Mouse (Mus musculus) MEL (cell line): ENCODE data around the gene Rhcg. TPM values are rescaled to one million over a fixed set of nuclear protein-coding genes. Genes with fewer than 3 reads are reported as not detected.

Source experiments
- DNase-seq: peaks from one replicate; pipeline ENCODE4 v3.0.0; 2011; ENCODE audit warnings: low read depth, low spot score
- H3K27ac ChIP-seq: 2 replicates; pipeline ENCODE4 v1.5.1; 2012; ENCODE audit warnings: low read depth, mild to moderate bottlenecking, control low read depth, low read length, moderate library complexity; ENCODE audit not compliant: control insufficient read depth
- H3K27me3 ChIP-seq, 2 experiments: fragments of 150-350 bp in 1 of 2; sonication (generic) in 1 of 2; 2 replicates each; pipeline ENCODE4 v1.6.1; 2012; ENCODE audit warnings: low read length in 2 of 2, mild to moderate bottlenecking in 2 of 2, improper control_type of control experiment in 1 of 2, moderate library complexity in 1 of 2; ENCODE audit not compliant: insufficient read depth in 2 of 2, control insufficient read depth in 1 of 2
- H3K36me3 ChIP-seq, 2 experiments: 2 replicates each; pipeline ENCODE4 v1.6.1; 2012 to 2014; ENCODE audit warnings: low read length in 2 of 2, improper control_type of control experiment in 1 of 2, inconsistent platforms in 1 of 2, mild to moderate bottlenecking in 1 of 2; ENCODE audit not compliant: insufficient read depth in 2 of 2, control insufficient read depth in 1 of 2
- H3K4me1 ChIP-seq, 2 experiments: fragments of 150-350 bp in 1 of 2; sonication (generic) in 1 of 2; 2 replicates each; pipeline ENCODE4 v1.6.1; 2012; ENCODE audit warnings: low read length in 2 of 2, improper control_type of control experiment in 1 of 2, mild to moderate bottlenecking in 1 of 2; ENCODE audit not compliant: insufficient read depth in 2 of 2, control insufficient read depth in 1 of 2
- H3K4me3 ChIP-seq, 2 experiments: fragments of 150-350 bp in 1 of 2; sonication (generic) in 1 of 2; 2 replicates each; pipeline ENCODE4 v1.5.1; 2012; ENCODE audit warnings: low read depth in 2 of 2, low read length in 2 of 2, mild to moderate bottlenecking in 2 of 2, moderate library complexity in 2 of 2, control low read depth in 1 of 2, improper control_type of control experiment in 1 of 2; ENCODE audit not compliant: control insufficient read depth in 1 of 2, insufficient read depth in 1 of 2
- H3K79me2 ChIP-seq: 2 replicates; pipeline ENCODE4 v1.6.1; 2012; ENCODE audit warnings: mild to moderate bottlenecking, low read length, moderate library complexity; ENCODE audit not compliant: control insufficient read depth, poor library complexity, insufficient read depth
- H3K9ac ChIP-seq: 2 replicates; pipeline ENCODE4 v1.6.1; 2012; ENCODE audit warnings: low read depth, mild to moderate bottlenecking, control low read depth, low read length, moderate library complexity; ENCODE audit not compliant: control insufficient read depth, poor library complexity, severe bottlenecking
- H3K9me3 ChIP-seq: fragments of 150-350 bp; sonication (generic); replicated peaks from 2 replicates; pipeline ENCODE4 v1.6.1; 2012; ENCODE audit warnings: mild to moderate bottlenecking, low read length, improper control_type of control experiment, moderate library complexity; ENCODE audit not compliant: insufficient read depth
- CHD2 ChIP-seq: IDR thresholded peaks from 2 replicates; pipeline ENCODE4 v1.6.1; 2011; ENCODE audit warnings: low read length, improper control_type of control experiment
- GABPA ChIP-seq: IDR thresholded peaks from 2 replicates; pipeline ENCODE4 v1.6.1; 2012; ENCODE audit warnings: low read depth, mild to moderate bottlenecking, inconsistent platforms, low read length, improper control_type of control experiment, moderate library complexity
- HCFC1 ChIP-seq: IDR thresholded peaks from 2 replicates; pipeline ENCODE4 v1.6.1; 2012; ENCODE audit warnings: low read depth, mild to moderate bottlenecking, inconsistent platforms, low read length, improper control_type of control experiment, moderate library complexity
- MAFK ChIP-seq: IDR thresholded peaks from 2 replicates; pipeline ENCODE4 v1.6.1; 2011; ENCODE audit warnings: low read depth, mild to moderate bottlenecking, low read length, improper control_type of control experiment, borderline replicate concordance
- MXI1 ChIP-seq: IDR thresholded peaks from 2 replicates; pipeline ENCODE4 v1.6.1; 2011; ENCODE audit warnings: mild to moderate bottlenecking, low read depth, low read length, improper control_type of control experiment
- NRF1 ChIP-seq: IDR thresholded peaks from 2 replicates; pipeline ENCODE4 v1.6.1; 2014; ENCODE audit warnings: low read depth, mild to moderate bottlenecking, inconsistent platforms, low read length, improper control_type of control experiment, moderate library complexity; ENCODE audit not compliant: poor library complexity, insufficient read depth, severe bottlenecking
- POLR2A ChIP-seq, 2 experiments: IDR thresholded peaks; 2 replicates each; pipeline ENCODE4 v1.6.1; 2011 to 2012; ENCODE audit warnings: low read length in 2 of 2, mild to moderate bottlenecking in 2 of 2, control low read depth in 1 of 2, improper control_type of control experiment in 1 of 2, low read depth in 1 of 2, moderate library complexity in 1 of 2; ENCODE audit not compliant: control insufficient read depth in 1 of 2, insufficient read depth in 1 of 2, poor library complexity in 1 of 2
- RCOR1 ChIP-seq: IDR thresholded peaks from 2 replicates; pipeline ENCODE4 v1.6.1; 2012; ENCODE audit warnings: low read depth, mild to moderate bottlenecking, inconsistent platforms, low read length, improper control_type of control experiment
- TAL1 ChIP-seq: IDR thresholded peaks from 2 replicates; pipeline ENCODE4 v1.6.1; 2012; ENCODE audit warnings: mild to moderate bottlenecking, inconsistent platforms, low read length, moderate library complexity, mixed read lengths
- UBTF ChIP-seq: IDR thresholded peaks from 2 replicates; pipeline ENCODE4 v1.6.1; 2012; ENCODE audit warnings: low read depth, mild to moderate bottlenecking, inconsistent platforms, low read length, improper control_type of control experiment, moderate library complexity, borderline replicate concordance; ENCODE audit not compliant: insufficient read depth
- USF2 ChIP-seq, 2 experiments: IDR thresholded peaks; 2 replicates each; pipeline ENCODE4 v1.6.1; 2011 to 2012; ENCODE audit warnings: improper control_type of control experiment in 2 of 2, low read length in 2 of 2, borderline replicate concordance in 1 of 2, inconsistent platforms in 1 of 2, low read depth in 1 of 2, mild to moderate bottlenecking in 1 of 2; ENCODE audit not compliant: insufficient read depth in 1 of 2
- ZC3H11A ChIP-seq: IDR thresholded peaks from 2 replicates; pipeline ENCODE4 v1.6.1; 2012; ENCODE audit warnings: low read depth, mild to moderate bottlenecking, inconsistent platforms, low read length, improper control_type of control experiment
- ZKSCAN1 ChIP-seq: IDR thresholded peaks from 2 replicates; pipeline ENCODE4 v1.6.1; 2012; ENCODE audit warnings: low read depth, mild to moderate bottlenecking, inconsistent platforms, low read length, improper control_type of control experiment, moderate library complexity
- polyA plus RNA-seq, 2 experiments: library from polyadenylated mRNA; stranded (reverse) in 1 of 2; unstranded in 1 of 2; fragments of >175 nt in 1 of 2; fragments of >200 nt in 1 of 2; gene quantifications; 2 replicates each; pipeline versions ENCODE4 v1.2.1 to v1.2.4; 2012; ENCODE audit warnings: low replicate concordance in 2 of 2, low read depth in 1 of 2; ENCODE audit not compliant: insufficient read length in 2 of 2, insufficient read depth in 1 of 2, missing spikeins in 1 of 2
- total RNA-seq: library from RNA; depleted of rRNA; stranded (reverse); fragments of 300-350 nt; gene quantifications from 2 replicates; pipeline ENCODE4 v1.2.3, GENCODE M21; 2012

Rhcg gene
- total and polyA plus RNA-seq, 3 experiments: not detected

DNA sequence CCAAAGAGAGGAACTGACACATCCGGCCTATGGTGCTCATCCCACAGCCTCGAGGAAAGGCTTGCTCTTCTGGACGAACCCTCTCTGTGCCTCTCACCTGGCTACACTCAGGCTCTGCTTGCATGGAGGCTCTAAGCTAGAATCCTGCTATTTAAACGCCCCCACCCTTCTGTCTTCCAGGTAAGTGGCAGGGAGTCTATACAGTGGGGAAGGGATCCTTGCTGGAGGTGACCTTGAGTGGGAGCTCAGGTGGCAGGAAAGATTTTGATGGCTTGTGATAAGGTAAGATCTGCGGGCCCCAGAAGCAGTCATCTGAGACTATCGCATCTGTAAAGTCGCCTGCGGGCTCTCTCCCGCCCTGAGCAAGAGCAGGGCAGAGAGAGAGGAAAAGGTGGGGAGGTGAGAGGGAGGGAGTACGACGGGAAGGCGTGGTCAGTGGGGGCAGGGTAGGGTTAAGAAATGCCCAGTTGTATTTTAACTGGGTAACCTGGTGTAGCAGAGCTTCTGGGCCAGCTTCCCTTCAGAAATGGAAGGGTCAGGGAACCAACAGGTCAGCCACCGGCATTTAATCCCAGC is 14.4 kb upstream of the Rhcg start:
- H3K9ac ChIP-seq: no peak overlapping the region
- H3K27ac ChIP-seq: no peak overlapping the region
- no peaks in the 10 kb centered on the region for H3K36me3 ChIP-seq
- H3K27me3 ChIP-seq: peaks cover 21 to 39% of the 10 kb centered on the region in 2 experiments
- no peaks in the 10 kb centered on the region for H3K4me1 ChIP-seq
- H3K9me3 ChIP-seq: no peaks in the 10 kb centered on the region
- no peaks in the 10 kb centered on the region for H3K79me2 ChIP-seq
- no peak for DNase-seq
- no peak overlapping the region for H3K4me3 ChIP-seq
- no peak for TF ChIP-seq RCOR1
- no peak for TF ChIP-seq ZKSCAN1
- TF ChIP-seq MAFK: no peak
- no peak for TF ChIP-seq UBTF
- no peak for TF ChIP-seq NRF1
- no peak for TF ChIP-seq ZC3H11A
- no peak for TF ChIP-seq TAL1
- no peak for TF ChIP-seq MXI1

DNA sequence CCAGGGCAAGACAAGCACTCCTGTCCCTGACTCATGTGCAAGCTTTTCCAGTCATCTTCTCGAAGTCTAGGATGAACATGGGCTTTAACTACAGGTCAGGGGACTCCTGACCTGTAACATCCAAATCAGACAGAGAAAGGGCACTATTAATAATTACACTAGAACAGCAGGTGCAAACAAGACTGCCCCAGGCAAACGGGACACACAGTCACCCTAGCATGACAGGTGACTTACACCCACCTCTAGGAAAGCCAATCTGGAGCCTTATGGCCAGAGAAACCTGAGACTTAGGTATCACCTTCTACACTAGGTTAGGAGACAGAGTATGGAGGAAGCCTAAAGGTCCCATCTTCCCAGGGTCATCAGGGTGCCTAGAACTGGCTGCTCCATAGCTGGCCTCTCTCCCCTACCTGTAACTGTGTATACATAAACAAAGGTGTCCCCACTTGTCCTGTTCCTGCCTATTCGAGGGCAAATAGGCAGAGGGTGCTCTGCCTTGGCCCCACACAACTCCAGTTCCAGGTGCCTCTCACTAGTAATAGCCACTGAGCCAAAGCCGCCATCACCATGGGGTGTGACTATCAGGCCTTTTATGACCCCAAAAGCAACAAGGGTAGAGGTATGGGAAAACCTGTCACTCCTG is 10.9 kb upstream of the Rhcg start:
- Histone ChIP-seq H3K27ac (no peak overlapping the region), H3K79me2 (no peaks in the 10 kb centered on the region), H3K4me3 (no peak overlapping the region), H3K27me3 (peaks cover 12 to 27% of the 10 kb centered on the region in 2 experiments), H3K9me3 (no peaks in the 10 kb centered on the region), H3K9ac (no peak overlapping the region), H3K36me3 (no peaks in the 10 kb centered on the region), H3K4me1 (no peaks in the 10 kb centered on the region)
- no peak for TF ChIP-seq HCFC1
- TF ChIP-seq CHD2: no peak
- no peak for DNase-seq

DNA sequence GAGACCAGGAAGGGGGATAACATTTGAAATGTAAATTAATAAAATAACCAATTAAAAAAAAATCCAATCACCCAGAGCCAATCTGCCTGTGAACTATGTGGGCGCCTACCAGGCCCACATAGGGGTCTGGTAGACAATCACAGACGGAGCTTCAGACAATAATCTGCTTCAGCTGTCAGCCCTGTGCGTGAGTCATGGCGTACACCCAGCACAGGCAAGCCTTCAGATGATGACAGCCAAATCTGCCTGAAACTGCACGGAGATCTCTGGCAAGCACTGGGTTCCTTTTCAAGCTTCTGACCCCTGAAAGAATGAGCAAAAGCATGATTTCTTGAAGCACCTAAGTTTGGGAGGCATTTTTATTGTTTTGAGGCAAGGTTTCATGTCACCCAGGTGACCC is 8.7 kb upstream of the Rhcg start:
- no peak overlapping the region for H3K27ac ChIP-seq
- H3K4me3 ChIP-seq: no peak overlapping the region
- no peak for TF ChIP-seq POLR2A (IDR thresholded peaks at IDR 0.05; ENCODE audit: control insufficient read depth in 1 of 2, insufficient read depth in 1 of 2, low read depth in 1 of 2, low read length in 2 of 2, poor library complexity in 1 of 2)
- no peak for TF ChIP-seq GABPA
- TF ChIP-seq USF2 (IDR thresholded peaks at IDR 0.05; ENCODE audit: borderline replicate concordance in 1 of 2, insufficient read depth in 1 of 2, low read depth in 1 of 2, low read length in 2 of 2): no peak
- no peaks in the 10 kb centered on the region for H3K9me3 ChIP-seq
- H3K9ac ChIP-seq: no peak overlapping the region
- peaks cover 19 to 21% of the 10 kb centered on the region in 2 experiments for H3K27me3 ChIP-seq
- H3K79me2 ChIP-seq: no peaks in the 10 kb centered on the region
- H3K36me3 ChIP-seq: no peaks in the 10 kb centered on the region
- DNase-seq: no peak
- H3K4me1 ChIP-seq: no peaks in the 10 kb centered on the region
